Mouse (Mus musculus) liver, embryonic 13.5 days (tissue): ENCODE data around the gene Hmox2. TPM values are rescaled to one million over a fixed set of nuclear protein-coding genes. Genes with fewer than 3 reads are reported as not detected.

ENCODE experiments used
- ATAC-seq: fragments of 200-750 bp; cut with Nextera tagmentation; 2 replicates; pipeline ENCODE4 v1.8.0; 2017; ENCODE audit warnings: low read depth, mild to moderate bottlenecking, moderate number of reproducible peaks, moderate library complexity
- DNase-seq: peaks from one replicate; pipeline ENCODE4 v3.0.0; 2022
- H3K27ac ChIP-seq: fragments of 300-500 bp; sonication (generic); 2 replicates; pipeline ENCODE4 v1.5.1; 2015; ENCODE audit warnings: moderate library complexity, mild to moderate bottlenecking, inconsistent platforms
- H3K27me3 ChIP-seq: fragments of 300-500 bp; sonication (generic); 2 replicates; pipeline ENCODE4 v1.6.1; 2015; ENCODE audit warnings: mild to moderate bottlenecking, inconsistent platforms
- H3K36me3 ChIP-seq: fragments of 300-500 bp; sonication (generic); 2 replicates; pipeline ENCODE4 v1.6.1; 2015; ENCODE audit warnings: mild to moderate bottlenecking, inconsistent platforms
- H3K4me1 ChIP-seq: fragments of 300-500 bp; sonication (generic); replicated peaks from 2 replicates; pipeline ENCODE4 v1.6.1; 2015; ENCODE audit warnings: inconsistent platforms
- H3K4me2 ChIP-seq: fragments of 300-500 bp; sonication (generic); 2 replicates; pipeline ENCODE4 v1.6.1; 2015; ENCODE audit warnings: inconsistent platforms, mild to moderate bottlenecking, moderate library complexity
- H3K4me3 ChIP-seq: fragments of 300-500 bp; sonication (generic); replicated peaks from 2 replicates; pipeline ENCODE4 v1.5.1; 2015; ENCODE audit warnings: mild to moderate bottlenecking, inconsistent platforms
- H3K9ac ChIP-seq: fragments of 300-500 bp; sonication (generic); 2 replicates; pipeline ENCODE4 v1.6.1; 2015; ENCODE audit warnings: mild to moderate bottlenecking, inconsistent platforms
- H3K9me3 ChIP-seq: fragments of 300-500 bp; sonication (generic); replicated peaks from 2 replicates; pipeline ENCODE4 v1.6.1; 2016; ENCODE audit warnings: inconsistent platforms
- WGBS: fragments of 180-500 bp; shearing (Covaris S2); methylation state at CpG from one replicate; pipeline ENCODE4 v1.1.7; 2015; ENCODE audit not compliant: insufficient replicate concordance; 5-methylcytosine and 5-hydroxymethylcytosine counted together
- polyA plus RNA-seq: library from polyadenylated mRNA; unstranded; fragments of >200 nt; fragmentation: Nextera tagmentation; extraction: Ambion mirVana; gene quantifications from 2 replicates; pipeline ENCODE4 v1.2.1, GENCODE M21; 2015

The Hmox2 gene
- polyA plus RNA-seq, 1 experiment from 2014 or later: 38.9 TPM

- Histone ChIP-seq H3K4me1 (no peaks in the 10 kb centered on the region), H3K36me3 (peaks cover 40% of the 10 kb centered on the region), H3K27ac (no peak overlapping the region), H3K27me3 (no peaks in the 10 kb centered on the region), H3K9ac (no peak overlapping the region), H3K9me3 (no peaks in the 10 kb centered on the region), H3K4me3 (no peak overlapping the region), H3K4me2 (no peak overlapping the region)
- WGBS: 22% methylated on average over 2 of the region's 2 CpGs
- ATAC-seq (no peak), DNase-seq (no peak)
Observed at GRCm38 (mm10) chr16:4763276-4763675, 37.1 kb downstream of the Hmox2 start.

GRCm38 (mm10) chr16:4765852-4766251 is 39.7 kb downstream of the Hmox2 start:
- DNase-seq (no peak), ATAC-seq (no peak)
- Histone ChIP-seq H3K4me1 (no peaks in the 10 kb centered on the region), H3K27ac (no peak overlapping the region), H3K4me2 (no peak overlapping the region), H3K4me3 (no peak overlapping the region), H3K9ac (no peak overlapping the region), H3K9me3 (no peaks in the 10 kb centered on the region), H3K36me3 (peaks cover 66% of the 10 kb centered on the region), H3K27me3 (no peaks in the 10 kb centered on the region)
- WGBS: 84% methylated on average over 2 of the region's 2 CpGs

GRCm38 (mm10) chr16:4767012-4767790 is 41.0 kb downstream of the Hmox2 start:
- Histone ChIP-seq H3K4me3 (no peak overlapping the region), H3K36me3 (peaks cover 66% of the 10 kb centered on the region), H3K4me2 (no peak overlapping the region), H3K27ac (no peak overlapping the region), H3K4me1 (no peaks in the 10 kb centered on the region), H3K27me3 (no peaks in the 10 kb centered on the region), H3K9me3 (no peaks in the 10 kb centered on the region), H3K9ac (no peak overlapping the region)
- no peak for DNase-seq
- no peak for ATAC-seq
- 72% methylated on average over 6 of the region's 6 CpGs for WGBS

GRCm38 (mm10) chr16:4768719-4769118 is 42.6 kb downstream of the Hmox2 start:
- H3K9ac ChIP-seq: no peak overlapping the region
- H3K36me3 ChIP-seq: peaks cover 66% of the 10 kb centered on the region
- ATAC-seq (peak; percentile 36; the same call in 1 of the 2 replicates), DNase-seq (no peak)
- no peaks in the 10 kb centered on the region for H3K9me3 ChIP-seq
- no peaks in the 10 kb centered on the region for H3K27me3 ChIP-seq
- no peak overlapping the region for H3K4me3 ChIP-seq
- WGBS: 83% methylated on average over 5 of the region's 5 CpGs
- peaks cover 8% of the 10 kb centered on the region for H3K4me1 ChIP-seq
- H3K27ac ChIP-seq: no peak overlapping the region
- H3K4me2 ChIP-seq: no peak overlapping the region

- Histone ChIP-seq H3K4me1 (peaks cover 25% of the 10 kb centered on the region), H3K27me3 (no peaks in the 10 kb centered on the region), H3K4me3 (no peak overlapping the region), H3K36me3 (peaks cover 24% of the 10 kb centered on the region), H3K4me2 (no peak overlapping the region), H3K9me3 (no peaks in the 10 kb centered on the region), H3K9ac (no peak overlapping the region), H3K27ac (no peak overlapping the region)
- WGBS: 24% methylated on average over 1 of the region's 1 CpGs
- ATAC-seq (no peak), DNase-seq (no peak)
Observed at GRCm38 (mm10) chr16:4773289-4773970, 47.3 kb downstream of the Hmox2 start.

- H3K9me3 ChIP-seq: no peaks in the 10 kb centered on the region
- H3K4me2 ChIP-seq: no peak overlapping the region
- peaks cover 25% of the 10 kb centered on the region for H3K4me1 ChIP-seq
- WGBS: 73% methylated on average over 3 of the region's 3 CpGs
- H3K9ac ChIP-seq: no peak overlapping the region
- ATAC-seq (no peak), DNase-seq (no peak)
- no peaks in the 10 kb centered on the region for H3K27me3 ChIP-seq
- H3K4me3 ChIP-seq: no peak overlapping the region
- no peak overlapping the region for H3K27ac ChIP-seq
- H3K36me3 ChIP-seq: no peaks in the 10 kb centered on the region
Observed at GRCm38 (mm10) chr16:4777171-4777904, 51.2 kb downstream of the Hmox2 start.

GRCm38 (mm10) chr16:4777905-4778609 is 51.9 kb downstream of the Hmox2 start:
- no peak for DNase-seq
- WGBS: 62% methylated on average over 4 of the region's 4 CpGs
- H3K36me3 ChIP-seq: no peaks in the 10 kb centered on the region
- H3K4me3 ChIP-seq: no peak overlapping the region
- ATAC-seq: no peak
- H3K27me3 ChIP-seq: no peaks in the 10 kb centered on the region
- H3K9me3 ChIP-seq: no peaks in the 10 kb centered on the region
- no peak overlapping the region for H3K4me2 ChIP-seq
- H3K9ac ChIP-seq: no peak overlapping the region
- no peak overlapping the region for H3K27ac ChIP-seq
- H3K4me1 ChIP-seq: peaks cover 24% of the 10 kb centered on the region

GRCm38 (mm10) chr16:4778940-4779339 is 52.8 kb downstream of the Hmox2 start:
- WGBS: 78% methylated on average over 4 of the region's 4 CpGs
- DNase-seq (no peak), ATAC-seq (no peak)
- Histone ChIP-seq H3K9me3 (no peaks in the 10 kb centered on the region), H3K27me3 (no peaks in the 10 kb centered on the region), H3K4me3 (no peak overlapping the region), H3K9ac (no peak overlapping the region), H3K4me2 (no peak overlapping the region), H3K4me1 (peaks cover 16% of the 10 kb centered on the region), H3K36me3 (no peaks in the 10 kb centered on the region), H3K27ac (no peak overlapping the region)

- 73% methylated on average over 5 of the region's 5 CpGs for WGBS
- no peak for ATAC-seq
- no peak for DNase-seq
- Histone ChIP-seq H3K27ac (no peak overlapping the region), H3K27me3 (no peaks in the 10 kb centered on the region), H3K4me3 (no peak overlapping the region), H3K9me3 (no peaks in the 10 kb centered on the region), H3K9ac (no peak overlapping the region), H3K36me3 (no peaks in the 10 kb centered on the region), H3K4me2 (no peak overlapping the region), H3K4me1 (peaks cover 16% of the 10 kb centered on the region)
Observed at GRCm38 (mm10) chr16:4781524-4782196, 55.5 kb downstream of the Hmox2 start.

GRCm38 (mm10) chr16:4782515-4782914 is 56.4 kb downstream of the Hmox2 start:
- DNase-seq: no peak
- Histone ChIP-seq H3K36me3 (no peaks in the 10 kb centered on the region), H3K9me3 (no peaks in the 10 kb centered on the region), H3K4me2 (no peak overlapping the region), H3K4me1 (peaks cover 12% of the 10 kb centered on the region), H3K27me3 (no peaks in the 10 kb centered on the region), H3K4me3 (no peak overlapping the region), H3K27ac (no peak overlapping the region), H3K9ac (no peak overlapping the region)
- ATAC-seq: no peak

GRCm38 (mm10) chr16:4785706-4786105 is 59.5 kb downstream of the Hmox2 start:
- WGBS: 67% methylated on average over 4 of the region's 4 CpGs
- Histone ChIP-seq H3K4me3 (no peak overlapping the region), H3K9ac (no peak overlapping the region), H3K36me3 (no peaks in the 10 kb centered on the region), H3K4me2 (no peak overlapping the region), H3K9me3 (no peaks in the 10 kb centered on the region), H3K27ac (no peak overlapping the region), H3K4me1 (peaks cover 28% of the 10 kb centered on the region), H3K27me3 (no peaks in the 10 kb centered on the region)
- no peak for DNase-seq
- no peak for ATAC-seq
